Mouse (Mus musculus) Muller cell, postnatal 12 days (primary cell): ENCODE measurements at regions not wholly inside any gene's neighbourhood (a gene's known extent, or its start where the extent isn't known, plus 50 kb on each side); places are given as distances from the start of the nearest gene placed in this dataset.

Source experiments
- DNase-seq: peaks from one replicate; pipeline ENCODE4 v3.0.0-alpha.2; 2015; ENCODE audit errors: inconsistent ontology term

GRCm38 (mm10) chr17:83089856-83090692 is 125.0 kb upstream of the Pkdcc start:
- DNase-seq: no peak

- DNase-seq: no peak
Observed at GRCm38 (mm10) chr17:83093862-83094261, 121.2 kb upstream of the Pkdcc start.

- peak; percentile 42 for DNase-seq
Observed at GRCm38 (mm10) chr17:83096451-83096850, 118.6 kb upstream of the Pkdcc start.

- DNase-seq: no peak
Observed at GRCm38 (mm10) chr17:83097998-83098397, 117.1 kb upstream of the Pkdcc start.

GRCm38 (mm10) chr17:83098679-83099413 is 116.2 kb upstream of the Pkdcc start:
- no peak for DNase-seq

- no peak for DNase-seq
Observed at GRCm38 (mm10) chr17:83101035-83101434, 114.1 kb upstream of the Pkdcc start.

GRCm38 (mm10) chr17:83101756-83102155 is 113.3 kb upstream of the Pkdcc start:
- DNase-seq: no peak

- no peak for DNase-seq
Observed at GRCm38 (mm10) chr17:83102675-83103412, 112.2 kb upstream of the Pkdcc start.

GRCm38 (mm10) chr17:83108151-83108550 is 106.9 kb upstream of the Pkdcc start:
- DNase-seq: no peak

- DNase-seq: peak; percentile 91
Observed at GRCm38 (mm10) chr17:83109792-83110440, 105.2 kb upstream of the Pkdcc start.

GRCm38 (mm10) chr17:83110556-83110955 is 104.5 kb upstream of the Pkdcc start:
- no peak for DNase-seq

- DNase-seq: no peak
Observed at GRCm38 (mm10) chr17:83115146-83115545, 99.9 kb upstream of the Pkdcc start.

- peak; percentile 50 for DNase-seq
Observed at GRCm38 (mm10) chr17:83115832-83116480, 99.1 kb upstream of the Pkdcc start.

GRCm38 (mm10) chr17:83120665-83121232 is 94.3 kb upstream of the Pkdcc start:
- DNase-seq: peak; percentile 30

- DNase-seq: peak; percentile 40
Observed at GRCm38 (mm10) chr17:83122525-83123280, 92.4 kb upstream of the Pkdcc start.

GRCm38 (mm10) chr17:83125057-83125456 is 90.0 kb upstream of the Pkdcc start:
- no peak for DNase-seq

GRCm38 (mm10) chr17:83127842-83128241 is 87.2 kb upstream of the Pkdcc start:
- no peak for DNase-seq

GRCm38 (mm10) chr17:83128843-83129544 is 86.1 kb upstream of the Pkdcc start:
- peak; percentile 56 for DNase-seq

- no peak for DNase-seq
Observed at GRCm38 (mm10) chr17:83129658-83130057, 85.4 kb upstream of the Pkdcc start.
